Mouse (Mus musculus) heart, embryonic 12.5 days (tissue): ENCODE measurements at regions not wholly inside any gene's neighbourhood (a gene's known extent, or its start where the extent isn't known, plus 50 kb on each side); places are given as distances from the start of the nearest gene placed in this dataset.

ENCODE experiments used
- ATAC-seq: fragments of 200-750 bp; cut with Nextera tagmentation; 2 replicates; pipeline ENCODE4 v1.8.0; 2017; ENCODE audit warnings: moderate TSS enrichment, moderate library complexity; ENCODE audit not compliant: insufficient number of reproducible peaks, low FRiP score
- H3K27ac ChIP-seq: fragments of 300-500 bp; sonication (generic); 2 replicates; pipeline ENCODE4 v1.5.1; 2016; ENCODE audit warnings: mild to moderate bottlenecking, moderate library complexity; ENCODE audit not compliant: poor library complexity, severe bottlenecking
- H3K27me3 ChIP-seq: fragments of 300-500 bp; sonication (generic); replicated peaks from 2 replicates; pipeline ENCODE4 v1.6.1; 2016; ENCODE audit warnings: mild to moderate bottlenecking, moderate library complexity
- H3K36me3 ChIP-seq: fragments of 300-500 bp; sonication (generic); 2 replicates; pipeline ENCODE4 v1.6.1; 2016; ENCODE audit warnings: mild to moderate bottlenecking, moderate library complexity
- H3K4me1 ChIP-seq: fragments of 300-500 bp; sonication (generic); replicated peaks from 2 replicates; pipeline ENCODE4 v1.6.1; 2016; ENCODE audit warnings: mild to moderate bottlenecking
- H3K4me2 ChIP-seq: fragments of 300-500 bp; sonication (generic); 2 replicates; pipeline ENCODE4 v1.6.1; 2016; ENCODE audit warnings: mild to moderate bottlenecking, moderate library complexity
- H3K4me3 ChIP-seq: fragments of 300-500 bp; sonication (generic); 2 replicates; pipeline ENCODE4 v1.5.1; 2016; ENCODE audit warnings: mild to moderate bottlenecking
- H3K9ac ChIP-seq: fragments of 300-500 bp; sonication (generic); 2 replicates; pipeline ENCODE4 v1.6.1; 2016; ENCODE audit warnings: mild to moderate bottlenecking, moderate library complexity
- H3K9me3 ChIP-seq: fragments of 300-500 bp; sonication (generic); replicated peaks from 2 replicates; pipeline ENCODE4 v1.6.1; 2016; ENCODE audit warnings: mild to moderate bottlenecking, moderate library complexity
- WGBS: fragments of 180-500 bp; shearing (Covaris S2); methylation state at CpG from one replicate; pipeline ENCODE4 v1.1.7; 2016; 5-methylcytosine and 5-hydroxymethylcytosine counted together

GRCm38 (mm10) chr6:66470627-66471249, 64.5 kb upstream of the Mad2l1 start:
- H3K9ac ChIP-seq, result no peak overlapping the region
- no peak overlapping the region for H3K4me2 ChIP-seq
- 81% methylated on average over 4 of the region's 4 CpGs for WGBS
- H3K27me3 ChIP-seq, result no peaks in the 10 kb centered on the region
- no peak overlapping the region for H3K4me3 ChIP-seq
- H3K4me1 ChIP-seq, result no peaks in the 10 kb centered on the region
- H3K36me3 ChIP-seq, result no peaks in the 10 kb centered on the region
- H3K27ac ChIP-seq, result no peak overlapping the region
- H3K9me3 ChIP-seq, result no peaks in the 10 kb centered on the region
- no peak for ATAC-seq

GRCm38 (mm10) chr6:66471786-66472185, 63.4 kb upstream of the Mad2l1 start:
- no peaks in the 10 kb centered on the region for H3K4me1 ChIP-seq
- H3K9me3 ChIP-seq, result no peaks in the 10 kb centered on the region
- no peak overlapping the region for H3K27ac ChIP-seq
- no peak overlapping the region for H3K9ac ChIP-seq
- no peaks in the 10 kb centered on the region for H3K36me3 ChIP-seq
- H3K4me3 ChIP-seq, result no peak overlapping the region
- WGBS, result 69% methylated on average over 3 of the region's 3 CpGs
- no peak overlapping the region for H3K4me2 ChIP-seq
- ATAC-seq, result no peak
- no peaks in the 10 kb centered on the region for H3K27me3 ChIP-seq

- Histone ChIP-seq H3K27ac (no peak overlapping the region), H3K4me2 (no peak overlapping the region), H3K36me3 (no peaks in the 10 kb centered on the region), H3K4me1 (no peaks in the 10 kb centered on the region), H3K27me3 (no peaks in the 10 kb centered on the region), H3K9ac (no peak overlapping the region), H3K9me3 (no peaks in the 10 kb centered on the region), H3K4me3 (no peak overlapping the region)
- WGBS, result 67% methylated on average over 4 of the region's 4 CpGs
- no peak for ATAC-seq
Observed at GRCm38 (mm10) chr6:66472697-66473096, 62.5 kb upstream of the Mad2l1 start.

- Histone ChIP-seq H3K4me1 (no peaks in the 10 kb centered on the region), H3K4me2 (no peak overlapping the region), H3K4me3 (no peak overlapping the region), H3K9me3 (no peaks in the 10 kb centered on the region), H3K27ac (no peak overlapping the region), H3K9ac (no peak overlapping the region), H3K27me3 (no peaks in the 10 kb centered on the region), H3K36me3 (no peaks in the 10 kb centered on the region)
- 41% methylated on average over 5 of the region's 5 CpGs for WGBS
- no peak for ATAC-seq
Observed at GRCm38 (mm10) chr6:66477575-66477974, 57.6 kb upstream of the Mad2l1 start.

GRCm38 (mm10) chr6:66478326-66478964, 56.7 kb upstream of the Mad2l1 start:
- WGBS, result 48% methylated on average over 4 of the region's 4 CpGs
- H3K4me2 ChIP-seq, result no peak overlapping the region
- H3K9me3 ChIP-seq, result no peaks in the 10 kb centered on the region
- H3K4me1 ChIP-seq, result no peaks in the 10 kb centered on the region
- H3K4me3 ChIP-seq, result no peak overlapping the region
- no peaks in the 10 kb centered on the region for H3K36me3 ChIP-seq
- no peak overlapping the region for H3K9ac ChIP-seq
- no peak for ATAC-seq
- H3K27me3 ChIP-seq, result no peaks in the 10 kb centered on the region
- H3K27ac ChIP-seq, result no peak overlapping the region

- 52% methylated on average over 5 of the region's 5 CpGs for WGBS
- no peaks in the 10 kb centered on the region for H3K27me3 ChIP-seq
- no peak overlapping the region for H3K27ac ChIP-seq
- no peak overlapping the region for H3K4me3 ChIP-seq
- H3K36me3 ChIP-seq, result no peaks in the 10 kb centered on the region
- no peak for ATAC-seq
- H3K9me3 ChIP-seq, result no peaks in the 10 kb centered on the region
- H3K4me2 ChIP-seq, result no peak overlapping the region
- no peak overlapping the region for H3K9ac ChIP-seq
- H3K4me1 ChIP-seq, result no peaks in the 10 kb centered on the region
Observed at GRCm38 (mm10) chr6:66479576-66479975, 55.6 kb upstream of the Mad2l1 start.

- 62% methylated on average over 2 of the region's 2 CpGs for WGBS
- ATAC-seq, result no peak
- Histone ChIP-seq H3K9ac (no peak overlapping the region), H3K4me2 (no peak overlapping the region), H3K4me3 (no peak overlapping the region), H3K4me1 (no peaks in the 10 kb centered on the region), H3K36me3 (no peaks in the 10 kb centered on the region), H3K9me3 (no peaks in the 10 kb centered on the region), H3K27ac (no peak overlapping the region), H3K27me3 (no peaks in the 10 kb centered on the region)
Observed at GRCm38 (mm10) chr6:66480207-66480606, 55.0 kb upstream of the Mad2l1 start.

- H3K4me2 ChIP-seq, result no peak overlapping the region
- H3K9me3 ChIP-seq, result no peaks in the 10 kb centered on the region
- H3K4me3 ChIP-seq, result no peak overlapping the region
- no peaks in the 10 kb centered on the region for H3K4me1 ChIP-seq
- H3K27ac ChIP-seq, result no peak overlapping the region
- no peak overlapping the region for H3K9ac ChIP-seq
- 80% methylated on average over 3 of the region's 3 CpGs for WGBS
- H3K36me3 ChIP-seq, result no peaks in the 10 kb centered on the region
- ATAC-seq, result no peak
- no peaks in the 10 kb centered on the region for H3K27me3 ChIP-seq
Observed at GRCm38 (mm10) chr6:66482797-66483196, 52.4 kb upstream of the Mad2l1 start.
